Mouse (Mus musculus): ENCODE data around the gene Prl4a1. TPM values are rescaled to one million over a fixed set of nuclear protein-coding genes. Genes with fewer than 3 reads are reported as not detected.
"Not testable (repeated sequence)": the region's sequence is repeated elsewhere in the genome, so short reads cannot be mapped to it uniquely, and the experiment has no call there.

Gene Prl4a1
- not detected for total RNA-seq (2021)

- no peak for DNase-seq
These were observed at the start of gene Prl4a1 for GRCm38 (mm10) chr13:28015912-28016311. Gene Prl4a1 (plus strand): TSS chr13:28016212.

- no peak for DNase-seq
These were observed 43.1 kb upstream of the Prl4a1 start for GRCm38 (mm10) chr13:27972931-27973330.

GRCm38 (mm10) chr13:27974281-27974680 lies 41.7 kb upstream of the Prl4a1 start:
- DNase-seq, result not testable (repeated sequence)

GRCm38 (mm10) chr13:27977646-27978045 lies 38.4 kb upstream of the Prl4a1 start:
- DNase-seq, result no peak

GRCm38 (mm10) chr13:27996557-27996956 lies 19.5 kb upstream of the Prl4a1 start:
- not testable (repeated sequence) for DNase-seq

GRCm38 (mm10) chr13:28029330-28029729 lies 13.3 kb downstream of the Prl4a1 start:
- no peak for DNase-seq

- DNase-seq, result no peak
These were observed 53.3 kb downstream of the Prl4a1 start for GRCm38 (mm10) chr13:28069315-28069714.

Other genes with a start within 250 kb of the Prl4a1 start
- gene Prl7c1, start 235.4 kb upstream of the Prl4a1 start, total RNA-seq (2021), result not detected
- not detected for gene Prl2a1, start 214.6 kb upstream of the Prl4a1 start, total RNA-seq (2021)
- not detected for gene Prl2c1, start 166.9 kb upstream of the Prl4a1 start, total RNA-seq (2021)
- gene Prl5a1, start 126.3 kb downstream of the Prl4a1 start, total RNA-seq (2021), result not detected
- 10 to 100 TPM; 47.0 to 64.1 TPM for gene Gm11361, start 241.3 kb downstream of the Prl4a1 start, total RNA-seq (2021)

All from layer of hippocampus, postnatal 36 days (tissue).